Mouse (Mus musculus) hindlimb bud, embryonic 11.5 days (tissue): ENCODE measurements around the gene Ucma.
"Not testable (repeated sequence)": the region's sequence is repeated elsewhere in the genome, so short reads cannot be mapped to it uniquely, and the experiment has no call there.

Experiments used
- DNase-seq: peaks from one replicate; pipeline ENCODE4 v3.0.0-alpha.2; 2012; ENCODE audit warnings: low read depth, low spot score; ENCODE audit errors: extremely low spot score

The Ucma gene

GRCm38 (mm10) chr2:4975807-4976206, at the start of gene Ucma:
TSS of gene Ucma (plus strand) at chr2:4976122.
- DNase-seq, result no peak

DNA sequence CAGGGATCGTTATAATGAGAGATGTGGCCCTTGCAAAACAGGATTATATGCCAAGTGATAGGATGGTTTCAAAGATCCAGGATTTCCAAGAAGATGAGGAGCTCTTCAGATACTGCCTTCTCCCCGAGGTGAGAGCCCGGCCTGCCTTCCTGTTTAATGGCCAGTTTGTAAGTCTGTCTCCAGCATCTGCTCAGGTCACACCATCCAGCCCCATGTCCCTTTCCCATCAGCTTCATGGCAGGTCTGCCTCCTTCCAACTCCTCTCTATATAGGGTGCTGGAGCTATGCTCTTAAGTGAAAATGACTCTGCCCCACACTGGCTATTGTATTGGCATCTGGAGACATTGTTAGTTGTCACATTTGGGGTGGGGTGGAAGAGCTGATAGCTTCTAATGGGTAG, 48.5 kb upstream of the Ucma start:
- DNase-seq, result no peak

- DNase-seq, result no peak
Measured at GRCm38 (mm10) chr2:4929230-4929629, 46.7 kb upstream of the Ucma start.

- DNase-seq, result no peak
Measured at GRCm38 (mm10) chr2:4934516-4934915, 41.4 kb upstream of the Ucma start.

DNA sequence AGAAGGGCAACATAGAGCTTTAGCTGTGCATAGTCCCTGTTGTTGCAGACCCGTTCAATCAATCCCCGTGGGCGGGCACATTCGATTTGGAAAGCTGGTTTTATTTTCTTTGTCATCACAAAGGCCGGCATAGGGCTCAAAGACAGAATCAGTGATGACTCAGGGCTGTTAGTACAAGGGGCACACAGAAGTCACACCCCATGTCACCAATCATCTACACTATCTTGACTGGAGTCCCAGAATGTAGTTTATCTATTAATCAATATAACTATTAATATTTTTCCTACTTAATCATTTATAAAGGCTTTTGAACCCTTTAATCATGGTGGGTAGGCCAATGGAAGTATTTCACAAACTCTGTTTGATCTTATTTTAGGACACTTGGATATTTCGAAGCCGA, 38.0 kb upstream of the Ucma start:
- DNase-seq, result no peak

DNA sequence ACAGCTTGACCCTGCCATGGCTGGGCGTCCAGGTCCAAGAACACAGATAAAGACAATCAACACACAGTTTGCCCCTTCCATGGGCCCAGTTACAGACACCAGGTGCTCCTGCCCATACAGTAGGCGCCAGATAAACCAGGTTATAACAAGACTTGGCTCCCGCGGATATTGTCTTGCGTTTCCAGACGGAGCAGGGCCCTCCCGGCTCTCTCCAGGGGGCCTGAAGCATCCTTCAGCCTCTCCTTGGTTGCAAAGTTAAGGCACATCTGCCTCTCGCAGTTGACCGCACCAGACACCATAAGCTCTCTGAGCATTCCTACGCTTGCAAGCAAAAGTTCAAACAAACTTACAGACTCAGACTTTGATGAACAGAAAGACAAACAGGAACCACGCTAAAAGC, 35.1 kb upstream of the Ucma start:
- DNase-seq, result no peak

- DNase-seq, result not testable (repeated sequence)
Measured at GRCm38 (mm10) chr2:4949691-4950090, 26.2 kb upstream of the Ucma start.

- no peak for DNase-seq
Measured at GRCm38 (mm10) chr2:4950986-4951385, 24.9 kb upstream of the Ucma start.

- DNase-seq, result no peak
Measured at GRCm38 (mm10) chr2:4954216-4954760, 21.6 kb upstream of the Ucma start.

- DNase-seq, result no peak
Measured at GRCm38 (mm10) chr2:4958039-4958438, 17.9 kb upstream of the Ucma start.

DNA sequence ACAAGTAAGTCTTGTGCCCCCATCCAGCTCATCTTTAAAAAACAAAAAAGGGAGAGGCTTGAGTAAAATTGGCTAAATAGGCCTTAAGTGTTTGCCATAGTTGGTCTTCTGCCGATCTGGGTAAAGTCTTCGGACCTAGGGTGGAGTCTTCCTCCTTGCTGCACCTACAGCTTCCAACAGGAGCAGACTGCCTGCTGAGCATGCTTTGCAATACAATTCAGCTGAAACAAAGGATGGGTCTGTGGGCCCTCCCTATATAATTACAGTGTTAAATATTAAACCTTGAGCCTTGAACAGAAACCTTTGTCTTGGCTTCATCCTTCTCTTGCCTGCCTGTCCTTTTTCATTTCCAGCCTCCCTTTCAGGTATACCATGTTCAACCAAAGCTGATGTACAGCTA, 8.1 kb upstream of the Ucma start:
- DNase-seq, result no peak

GRCm38 (mm10) chr2:4969083-4969482, 6.8 kb upstream of the Ucma start:
- DNase-seq, result no peak

- no peak for DNase-seq
Measured at GRCm38 (mm10) chr2:4978091-4978490, 2.2 kb downstream of the Ucma start.

DNA sequence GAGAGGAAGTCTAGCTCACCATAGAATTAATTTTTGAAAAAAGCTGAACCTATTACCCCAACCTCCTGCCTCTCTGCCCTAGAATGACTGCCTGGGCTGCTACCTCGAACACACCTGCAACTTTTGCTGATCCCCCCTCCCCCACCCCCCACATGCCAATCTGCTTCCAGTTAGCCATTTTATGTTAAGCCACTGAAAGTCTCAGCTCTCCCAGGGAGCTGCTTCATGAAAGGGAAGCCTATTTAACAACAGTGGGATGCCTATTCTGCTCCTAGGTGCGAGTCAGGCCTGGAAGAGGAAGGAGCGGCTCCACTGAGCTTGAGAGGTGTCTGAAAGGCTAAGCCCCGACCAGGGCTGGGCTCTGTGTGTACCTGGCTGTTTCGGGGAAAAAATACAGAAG, 8.1 kb downstream of the Ucma start:
- no peak for DNase-seq

DNA sequence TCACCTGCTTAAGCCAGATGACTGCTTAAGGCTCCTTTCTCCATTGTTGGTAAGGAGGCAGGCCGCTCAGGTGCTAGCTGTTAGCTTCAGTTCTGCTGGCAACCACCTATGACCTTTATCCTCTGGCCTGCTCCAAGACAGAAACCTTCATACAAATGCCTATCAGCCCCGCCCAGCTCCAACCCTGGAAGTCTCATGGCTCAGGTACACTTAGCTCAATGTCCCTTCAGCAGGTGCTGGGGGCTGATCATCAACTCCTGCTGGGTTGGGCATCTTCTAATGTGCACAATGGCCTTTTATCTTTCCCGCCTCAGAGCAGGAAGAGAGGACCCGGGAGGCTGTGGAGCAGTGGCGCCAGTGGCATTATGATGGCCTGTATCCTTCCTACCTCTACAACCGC, 9.1 kb downstream of the Ucma start:
- DNase-seq, result no peak

- no peak for DNase-seq
Measured at GRCm38 (mm10) chr2:4986798-4987197, 10.9 kb downstream of the Ucma start.

GRCm38 (mm10) chr2:4987388-4988180, 11.7 kb downstream of the Ucma start:
- DNase-seq, result no peak

- DNase-seq, result no peak
Measured at GRCm38 (mm10) chr2:4988826-4989424, 13.0 kb downstream of the Ucma start.

DNA sequence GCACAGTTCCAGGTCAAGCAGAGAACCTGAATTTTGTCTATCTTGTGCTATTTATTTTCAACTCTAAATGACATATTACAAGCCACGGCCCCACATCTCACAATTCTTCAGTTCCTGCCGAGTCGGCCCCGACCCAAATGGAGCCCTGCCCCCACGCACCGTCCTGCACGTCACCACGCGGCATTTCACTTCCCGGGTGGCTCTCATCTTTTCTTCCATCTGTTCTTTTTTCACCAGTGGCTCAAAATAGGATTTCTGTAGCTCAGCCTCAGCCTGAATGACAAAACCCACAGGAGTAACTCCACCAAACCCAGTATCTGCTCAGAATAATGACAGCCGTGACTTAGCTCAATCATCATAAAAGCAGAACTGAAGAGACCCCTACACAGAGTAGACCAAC, 17.7 kb downstream of the Ucma start:
- DNase-seq, result no peak

GRCm38 (mm10) chr2:4994436-4994835, 18.5 kb downstream of the Ucma start:
- DNase-seq, result no peak

- no peak for DNase-seq
Measured at GRCm38 (mm10) chr2:4995646-4996045, 19.7 kb downstream of the Ucma start.

DNA sequence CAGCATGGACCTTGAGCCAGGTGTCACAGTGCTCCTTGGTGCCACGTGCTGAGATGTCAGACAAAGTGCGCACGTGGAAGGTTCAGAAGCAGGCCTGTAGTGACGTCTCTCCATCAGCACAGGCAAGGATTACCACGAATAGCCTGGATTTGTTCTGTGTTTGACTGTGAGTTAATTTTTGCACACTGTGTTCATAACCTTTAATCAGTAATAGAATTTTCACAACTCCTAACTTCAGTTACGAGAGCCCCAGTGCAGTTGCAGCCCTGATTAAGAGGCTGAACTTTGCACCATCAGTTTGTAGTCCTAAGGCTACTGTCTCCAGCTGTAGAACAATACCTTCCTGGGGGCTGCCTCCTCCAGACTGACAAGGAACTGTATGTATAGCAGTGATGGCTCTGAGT, 20.5 kb downstream of the Ucma start:
- no peak for DNase-seq
